Mouse (Mus musculus) cerebellum, adult 2 months (tissue): ENCODE measurements around the gene G6pc3.
"Not testable (repeated sequence)": the region's sequence is repeated elsewhere in the genome, so short reads cannot be mapped to it uniquely, and the experiment has no call there.

Source experiments
- CTCF ChIP-seq: fragments of 200-500 bp; IDR thresholded peaks from 2 replicates; pipeline ENCODE4 v1.5.1; 2011; ENCODE audit warnings: low read depth, mild to moderate bottlenecking, control low read depth, low read length, moderate library complexity, borderline replicate concordance; ENCODE audit not compliant: insufficient read depth
- POLR2A ChIP-seq: fragments of 200-500 bp; IDR thresholded peaks from 2 replicates; pipeline ENCODE4 v1.6.1; 2011; ENCODE audit warnings: low read length, control low read depth, borderline replicate concordance; ENCODE audit not compliant: insufficient read depth

GRCm38 (mm10) chr11:102158024-102158423, 31.4 kb upstream of the G6pc3 start:
- not testable (repeated sequence) for TF ChIP-seq CTCF, POLR2A
